Mouse (Mus musculus): ENCODE measurements around the gene Slco1c1. TPM values are rescaled to one million over a fixed set of nuclear protein-coding genes. Genes with fewer than 3 reads are reported as not detected.

The Slco1c1 gene
- polyA plus RNA-seq, 1 experiment: 0.08 TPM

- Histone ChIP-seq H3K4me3 (ENCODE audit: insufficient read depth, low read depth, low read length) (no peak overlapping the region), H3K36me3 (ENCODE audit: control insufficient read depth, insufficient read depth, low read length) (no peaks in the 10 kb centered on the region), H3K4me1 (ENCODE audit: control insufficient read depth, insufficient read depth, low read length) (no peaks in the 10 kb centered on the region), H3K27me3 (replicated peaks; ENCODE audit: control insufficient read depth, insufficient read depth, low read length) (no peaks in the 10 kb centered on the region), H3K27ac (ENCODE audit: insufficient read depth, low read depth, low read length) (no peak overlapping the region)
- TF ChIP-seq POLR2A (IDR thresholded peaks at IDR 0.05; ENCODE audit: low read depth, low read length) (no peak), CTCF (conservative IDR thresholded peaks at IDR 0.05; ENCODE audit: insufficient read depth, insufficient read length, low read depth, low read length) (no peak)
- WGBS: 69% methylated on average over 1 of the region's 1 CpGs
- DNase-seq: no peak
These were observed 17.0 kb downstream of the Slco1c1 start for GRCm38 (mm10) chr6:141541136-141541535.

- WGBS: 42% methylated on average over 7 of the region's 7 CpGs
- Histone ChIP-seq H3K4me3 (ENCODE audit: insufficient read depth, low read depth, low read length) (no peak overlapping the region), H3K27ac (ENCODE audit: insufficient read depth, low read depth, low read length) (no peak overlapping the region), H3K4me1 (ENCODE audit: control insufficient read depth, insufficient read depth, low read length) (no peaks in the 10 kb centered on the region), H3K36me3 (ENCODE audit: control insufficient read depth, insufficient read depth, low read length) (no peaks in the 10 kb centered on the region), H3K27me3 (replicated peaks; ENCODE audit: control insufficient read depth, insufficient read depth, low read length) (no peaks in the 10 kb centered on the region)
- no peak for DNase-seq
- TF ChIP-seq POLR2A (IDR thresholded peaks at IDR 0.05; ENCODE audit: low read depth, low read length): no peak
- no peak for TF ChIP-seq CTCF (conservative IDR thresholded peaks at IDR 0.05; ENCODE audit: insufficient read depth, insufficient read length, low read depth, low read length)
These were observed 19.2 kb downstream of the Slco1c1 start for GRCm38 (mm10) chr6:141543344-141543743.

GRCm38 (mm10) chr6:141558118-141558517 is 34.0 kb downstream of the Slco1c1 start:
- TF ChIP-seq POLR2A (IDR thresholded peaks at IDR 0.05; ENCODE audit: low read depth, low read length) (no peak), CTCF (conservative IDR thresholded peaks at IDR 0.05; ENCODE audit: insufficient read depth, insufficient read length, low read depth, low read length) (no peak)
- no peaks in the 10 kb centered on the region for H3K4me1 ChIP-seq (ENCODE audit: control insufficient read depth, insufficient read depth, low read length)
- no peak overlapping the region for H3K27ac ChIP-seq (ENCODE audit: insufficient read depth, low read depth, low read length)
- no peaks in the 10 kb centered on the region for H3K36me3 ChIP-seq (ENCODE audit: control insufficient read depth, insufficient read depth, low read length)
- peak; percentile 19 for DNase-seq
- no peak overlapping the region for H3K4me3 ChIP-seq (ENCODE audit: insufficient read depth, low read depth, low read length)
- 79% methylated on average over 1 of the region's 1 CpGs for WGBS
- no peaks in the 10 kb centered on the region for H3K27me3 ChIP-seq (replicated peaks; ENCODE audit: control insufficient read depth, insufficient read depth, low read length)

GRCm38 (mm10) chr6:141567366-141567765 is 43.2 kb downstream of the Slco1c1 start:
- 84% methylated on average over 2 of the region's 2 CpGs for WGBS

GRCm38 (mm10) chr6:141567852-141568558 is 43.8 kb downstream of the Slco1c1 start:
- Histone ChIP-seq H3K4me1 (ENCODE audit: control insufficient read depth, insufficient read depth, low read length) (no peaks in the 10 kb centered on the region), H3K36me3 (ENCODE audit: control insufficient read depth, insufficient read depth, low read length) (no peaks in the 10 kb centered on the region), H3K4me3 (ENCODE audit: insufficient read depth, low read depth, low read length) (no peak overlapping the region), H3K27ac (ENCODE audit: insufficient read depth, low read depth, low read length) (no peak overlapping the region), H3K27me3 (replicated peaks; ENCODE audit: control insufficient read depth, insufficient read depth, low read length) (no peaks in the 10 kb centered on the region)
- DNase-seq: no peak
- 83% methylated on average over 10 of the region's 10 CpGs for WGBS
- TF ChIP-seq CTCF (conservative IDR thresholded peaks at IDR 0.05; ENCODE audit: insufficient read depth, insufficient read length, low read depth, low read length) (no peak), POLR2A (IDR thresholded peaks at IDR 0.05; ENCODE audit: low read depth, low read length) (no peak)

More at GRCm38 (mm10) chr6:141567366-141567765, 43.2 kb downstream of the Slco1c1 start:
- Histone ChIP-seq H3K4me1 (ENCODE audit: control insufficient read depth, insufficient read depth, low read length) (no peaks in the 10 kb centered on the region), H3K27ac (ENCODE audit: insufficient read depth, low read depth, low read length) (no peak overlapping the region), H3K27me3 (replicated peaks; ENCODE audit: control insufficient read depth, insufficient read depth, low read length) (no peaks in the 10 kb centered on the region), H3K4me3 (ENCODE audit: insufficient read depth, low read depth, low read length) (no peak overlapping the region), H3K36me3 (ENCODE audit: control insufficient read depth, insufficient read depth, low read length) (no peaks in the 10 kb centered on the region)
- no peak for TF ChIP-seq POLR2A (IDR thresholded peaks at IDR 0.05; ENCODE audit: low read depth, low read length)
- TF ChIP-seq CTCF (conservative IDR thresholded peaks at IDR 0.05; ENCODE audit: insufficient read depth, insufficient read length, low read depth, low read length): no peak
- no peak for DNase-seq

GRCm38 (mm10) chr6:141568559-141568946 is 44.4 kb downstream of the Slco1c1 start:
- no peaks in the 10 kb centered on the region for H3K27me3 ChIP-seq (replicated peaks; ENCODE audit: control insufficient read depth, insufficient read depth, low read length)
- no peaks in the 10 kb centered on the region for H3K4me1 ChIP-seq (ENCODE audit: control insufficient read depth, insufficient read depth, low read length)
- no peak for TF ChIP-seq POLR2A (IDR thresholded peaks at IDR 0.05; ENCODE audit: low read depth, low read length)
- no peak for TF ChIP-seq CTCF (conservative IDR thresholded peaks at IDR 0.05; ENCODE audit: insufficient read depth, insufficient read length, low read depth, low read length)
- no peak overlapping the region for H3K27ac ChIP-seq (ENCODE audit: insufficient read depth, low read depth, low read length)
- 70% methylated on average over 3 of the region's 3 CpGs for WGBS
- H3K36me3 ChIP-seq (ENCODE audit: control insufficient read depth, insufficient read depth, low read length): no peaks in the 10 kb centered on the region
- H3K4me3 ChIP-seq (ENCODE audit: insufficient read depth, low read depth, low read length): no peak overlapping the region
- no peak for DNase-seq

GRCm38 (mm10) chr6:141576646-141577200 is 52.6 kb downstream of the Slco1c1 start:
- Histone ChIP-seq H3K27me3 (replicated peaks; ENCODE audit: control insufficient read depth, insufficient read depth, low read length) (no peaks in the 10 kb centered on the region), H3K4me1 (ENCODE audit: control insufficient read depth, insufficient read depth, low read length) (no peaks in the 10 kb centered on the region), H3K4me3 (ENCODE audit: insufficient read depth, low read depth, low read length) (no peak overlapping the region), H3K36me3 (ENCODE audit: control insufficient read depth, insufficient read depth, low read length) (no peaks in the 10 kb centered on the region), H3K27ac (ENCODE audit: insufficient read depth, low read depth, low read length) (no peak overlapping the region)
- TF ChIP-seq POLR2A (IDR thresholded peaks at IDR 0.05; ENCODE audit: low read depth, low read length) (no peak), CTCF (conservative IDR thresholded peaks at IDR 0.05; ENCODE audit: insufficient read depth, insufficient read length, low read depth, low read length) (0 out of 2 replicates have a peak, but pooled peaks have one; percentile 11)
- WGBS: 38% methylated on average over 3 of the region's 3 CpGs
- DNase-seq: no peak
